Mouse (Mus musculus) T-helper 17 cell (primary cell): ENCODE data around the gene Gm11116.

Experiments
- in situ Hi-C, 2 experiments: fragments of 300-600 bp; cut with MboI, MseI; formaldehyde crosslinking; loops; 1 replicate in 1 of 2; 2 replicates in 1 of 2; pipeline ENCODE4 v1.15.1; 2025; ENCODE audit warnings: high pct_unique_total_duplicates in 2 of 2

The Gm11116 gene

DNA sequence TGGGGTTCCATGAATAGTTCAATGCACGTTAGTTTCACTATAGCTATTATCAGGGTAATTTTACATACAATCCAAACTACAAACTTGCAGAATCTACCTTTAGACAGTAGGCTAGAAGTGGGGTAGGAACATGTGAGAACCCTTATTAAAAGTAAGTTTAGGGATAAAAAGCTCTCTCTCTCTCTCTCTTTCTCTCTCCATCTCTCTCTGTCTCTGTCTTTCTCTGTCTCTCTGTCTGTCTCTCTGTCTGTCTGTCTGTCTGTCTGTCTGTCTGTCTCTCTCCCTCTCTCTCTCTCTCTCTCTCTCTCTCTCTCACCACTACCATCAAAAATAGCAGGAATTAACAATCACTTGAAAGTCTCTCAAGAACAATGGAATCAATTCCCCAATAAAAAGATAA, at the start of gene Gm11116:
Gene Gm11116 (minus strand): TSS at position 101 of the 400 bp plus-strand sequence.
- in situ Hi-C loops: no loop called here

GRCm38 (mm10) chr5:88153999-88154398, 42.7 kb upstream of the Gm11116 start, which contains the start of gene Gm11115:
TSS of gene Gm11115 (minus strand) at chr5:88154099.
- in situ Hi-C loops: no loop called here

DNA sequence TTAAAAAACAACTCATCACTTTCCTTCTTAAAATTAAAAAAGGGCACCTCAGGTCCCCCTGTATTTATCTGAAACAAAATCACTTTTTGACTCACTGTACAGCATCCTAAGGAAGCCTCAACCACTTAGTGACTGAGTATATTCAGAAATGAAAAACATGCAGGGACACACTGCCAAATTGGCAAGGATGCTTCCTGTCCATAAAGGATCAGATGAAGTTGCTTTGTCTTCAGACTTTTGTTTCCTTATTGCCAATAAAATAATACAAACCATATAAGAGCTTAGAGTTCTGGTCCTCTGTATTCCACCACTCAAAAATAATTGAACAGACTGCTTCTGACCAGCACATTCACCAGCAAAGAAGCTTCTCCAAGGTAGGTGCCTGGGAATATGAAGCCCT, 25.1 kb downstream of the Gm11116 start, which contains the start of gene Smr2:
Gene Smr2 (plus strand): TSS at position 301 of the 400 bp plus-strand sequence.
- in situ Hi-C loops: loop anchor here in 1 of 2 experiments (10.0 kb wide), 1 partner anchor 709 kb away; no protein-coding TSS in a partner anchor
